Comparison of ENCODE assay signal across 29 mouse cellular contexts in genomic region chr2:60913281-60913680, GRCm38 (mm10). TPM values are rescaled to one million over a fixed set of nuclear protein-coding genes. Genes with fewer than 3 reads are reported as not detected.
DNase-seq lines count a peak whose midpoint lies in the region; ATAC-seq lines count a peak whose summit lies in the region.
"Had no signal": no experiment of that assay in that cellular context is flagged by ENCODE, and none has a peak within 500 bp of the region (broad histone marks: within the 10 kb centered on the region; RNA-seq: fewer than 3 reads in every experiment).

No protein-coding gene starts in this region.

- intact Hi-C loops in heart, postnatal 14 days (cut with DNase I) = no loop called here

- H3K36me3 ChIP-seq in kidney, embryonic 14.5 days (ENCODE audit: control insufficient read depth, insufficient read depth, low read length) = no peaks in the 10 kb centered on the region
- H3K36me3 ChIP-seq: embryonic facial prominence, embryonic 13.5 days; heart, embryonic 12.5 days; hindbrain, embryonic 15.5 days; liver, embryonic 12.5 days; midbrain, embryonic 12.5 days; neural tube, embryonic 12.5 days had no signal

- peak; percentile 48 for ATAC-seq in kidney, embryonic 14.5 days (ENCODE audit: low FRiP score, low TSS enrichment)
- ATAC-seq: forebrain, embryonic 16.5 days; inflammation-experienced regulatory T-cells, adult 6 months; liver, embryonic 12.5 days; liver, postnatal 0 days had no signal

- no peak overlapping the region for H3K9ac ChIP-seq in kidney, embryonic 14.5 days (ENCODE audit: low read depth, low read length)
- H3K9ac ChIP-seq: embryonic facial prominence, embryonic 13.5 days; heart, embryonic 12.5 days; hindbrain, embryonic 15.5 days; liver, embryonic 12.5 days; liver, postnatal 0 days; midbrain, embryonic 12.5 days; neural tube, embryonic 12.5 days had no signal

- no peaks in the 10 kb centered on the region for H3K9me3 ChIP-seq in kidney, embryonic 14.5 days (ENCODE audit: control insufficient read depth, low read length)
- H3K9me3 ChIP-seq: embryonic facial prominence, embryonic 13.5 days; heart, embryonic 12.5 days; hindbrain, embryonic 15.5 days; liver, embryonic 12.5 days; midbrain, embryonic 12.5 days; neural tube, embryonic 12.5 days had no signal

- DNase-seq in heart, adult 11 months = peak; percentile 76
- DNase-seq in heart, postnatal 14 days = no peak
- no peak for DNase-seq in kidney, postnatal 36 days
- DNase-seq in 3T3-L1 (ENCODE audit: low read depth, low spot score) = peak; percentile 57
- DNase-seq in R1 (ENCODE audit: low read depth, low spot score) = peak; percentile 75
- DNase-seq in adrenal gland, postnatal 4 days (ENCODE audit: low spot score in 2 of 2) = no peak
- no peak for DNase-seq in thymus, postnatal 0 days (ENCODE audit: low spot score)
- DNase-seq: adrenal gland, postnatal 14 days; B cell, adult 2 months; cerebellum, adult 18-20 months; cerebellum, postnatal 14 days; gastrocnemius, postnatal 10 days; heart, postnatal 4 days; kidney, adult 11 months; liver, postnatal 0 days; lung, postnatal 36 days; right cerebral cortex, adult 18-20 months; spleen, adult 18-20 months had no signal

- no peak overlapping the region for H3K4me2 ChIP-seq in kidney, embryonic 14.5 days (replicated peaks; ENCODE audit: low read depth, low read length)
- H3K4me2 ChIP-seq: embryonic facial prominence, embryonic 13.5 days; heart, embryonic 12.5 days; hindbrain, embryonic 15.5 days; liver, embryonic 12.5 days; midbrain, embryonic 12.5 days; neural tube, embryonic 12.5 days had no signal

- H3K27me3 ChIP-seq in kidney, embryonic 14.5 days (ENCODE audit: control insufficient read depth, insufficient read depth, low read length) = no peaks in the 10 kb centered on the region
- H3K27me3 ChIP-seq: embryonic facial prominence, embryonic 13.5 days; heart, embryonic 12.5 days; hindbrain, embryonic 15.5 days; liver, embryonic 12.5 days; midbrain, embryonic 12.5 days; neural tube, embryonic 12.5 days had no signal

- H3K4me1 ChIP-seq in kidney, embryonic 14.5 days (ENCODE audit: control insufficient read depth, insufficient read depth, low read length) = peaks cover 20% of the 10 kb centered on the region; the same call in 1 of the 2 replicates
- H3K4me1 ChIP-seq: midbrain, embryonic 12.5 days had no signal

- H3K27ac ChIP-seq in kidney, embryonic 14.5 days (ENCODE audit: low read depth, low read length) = no peak overlapping the region
- H3K27ac ChIP-seq: hindbrain, embryonic 15.5 days; liver, embryonic 12.5 days; midbrain, embryonic 12.5 days; neural tube, embryonic 12.5 days had no signal

- WGBS in kidney, embryonic 14.5 days = 26% methylated on average over 3 of the region's 3 CpGs

- H3K4me3 ChIP-seq in kidney, embryonic 14.5 days (ENCODE audit: low read length) = no peak overlapping the region
- H3K4me3 ChIP-seq: embryonic facial prominence, embryonic 13.5 days; erythroblast, embryonic 14.5 days; heart, embryonic 12.5 days; hindbrain, embryonic 15.5 days; liver, embryonic 12.5 days; midbrain, embryonic 12.5 days; myocyte; neural tube, embryonic 12.5 days had no signal

RNA-seq across cellular contexts. Expression of gene Rbms1, which starts 49.7 kb away (rescaled TPM):
- 10 to 100 TPM; 60.8 to 65.8 TPM for total RNA-seq in heart, postnatal 14 days (2021)
- polyA plus RNA-seq in kidney, embryonic 14.5 days (2014; fragmentation: Nextera tagmentation; extraction: Ambion mirVana) = 107 and 115 TPM in 2 replicates
- 100 to 1,000 TPM in 1 of 2 experiments, 10 to 100 TPM in 1; 93.4 to 102 TPM for total RNA-seq in adrenal gland, postnatal 4 days (2021)
- polyA plus RNA-seq in thymus, postnatal 0 days (2015; fragmentation: Nextera tagmentation; extraction: Ambion mirVana) = 76.9 and 79.0 TPM in 2 replicates

Comparison
In these comparisons a context has a peak if more than half of its experiments do, and no peak if none do; other contexts are left out.
1. DNase-seq: peak in heart, adult 11 months (single experiment), 3T3-L1 (single experiment) and R1 (single experiment); none in heart, postnatal 14 days (0 of 2), kidney, postnatal 36 days (0 of 2), adrenal gland, postnatal 4 days (0 of 2) and thymus, postnatal 0 days (single experiment).